Mouse (Mus musculus) MEL (cell line): ENCODE data around the gene Lrtm1. TPM values are rescaled to one million over a fixed set of nuclear protein-coding genes. Genes with fewer than 3 reads are reported as not detected.

Experiments used
- DNase-seq: peaks from one replicate; pipeline ENCODE4 v3.0.0; 2011; ENCODE audit warnings: low read depth, low spot score
- H3K27ac ChIP-seq: 2 replicates; pipeline ENCODE4 v1.5.1; 2012; ENCODE audit warnings: low read depth, mild to moderate bottlenecking, control low read depth, low read length, moderate library complexity; ENCODE audit not compliant: control insufficient read depth
- H3K27me3 ChIP-seq, 2 experiments: fragments of 150-350 bp in 1 of 2; sonication (generic) in 1 of 2; 2 replicates each; pipeline ENCODE4 v1.6.1; 2012; ENCODE audit warnings: low read length in 2 of 2, mild to moderate bottlenecking in 2 of 2, improper control_type of control experiment in 1 of 2, moderate library complexity in 1 of 2; ENCODE audit not compliant: insufficient read depth in 2 of 2, control insufficient read depth in 1 of 2
- H3K36me3 ChIP-seq, 2 experiments: 2 replicates each; pipeline ENCODE4 v1.6.1; 2012 to 2014; ENCODE audit warnings: low read length in 2 of 2, improper control_type of control experiment in 1 of 2, inconsistent platforms in 1 of 2, mild to moderate bottlenecking in 1 of 2; ENCODE audit not compliant: insufficient read depth in 2 of 2, control insufficient read depth in 1 of 2
- H3K4me1 ChIP-seq, 2 experiments: fragments of 150-350 bp in 1 of 2; sonication (generic) in 1 of 2; 2 replicates each; pipeline ENCODE4 v1.6.1; 2012; ENCODE audit warnings: low read length in 2 of 2, improper control_type of control experiment in 1 of 2, mild to moderate bottlenecking in 1 of 2; ENCODE audit not compliant: insufficient read depth in 2 of 2, control insufficient read depth in 1 of 2
- H3K4me3 ChIP-seq, 2 experiments: fragments of 150-350 bp in 1 of 2; sonication (generic) in 1 of 2; 2 replicates each; pipeline ENCODE4 v1.5.1; 2012; ENCODE audit warnings: low read depth in 2 of 2, low read length in 2 of 2, mild to moderate bottlenecking in 2 of 2, moderate library complexity in 2 of 2, control low read depth in 1 of 2, improper control_type of control experiment in 1 of 2; ENCODE audit not compliant: control insufficient read depth in 1 of 2, insufficient read depth in 1 of 2
- H3K79me2 ChIP-seq: 2 replicates; pipeline ENCODE4 v1.6.1; 2012; ENCODE audit warnings: mild to moderate bottlenecking, low read length, moderate library complexity; ENCODE audit not compliant: control insufficient read depth, poor library complexity, insufficient read depth
- H3K9ac ChIP-seq: 2 replicates; pipeline ENCODE4 v1.6.1; 2012; ENCODE audit warnings: low read depth, mild to moderate bottlenecking, control low read depth, low read length, moderate library complexity; ENCODE audit not compliant: control insufficient read depth, poor library complexity, severe bottlenecking
- H3K9me3 ChIP-seq: fragments of 150-350 bp; sonication (generic); replicated peaks from 2 replicates; pipeline ENCODE4 v1.6.1; 2012; ENCODE audit warnings: mild to moderate bottlenecking, low read length, improper control_type of control experiment, moderate library complexity; ENCODE audit not compliant: insufficient read depth
- E2F4 ChIP-seq: IDR thresholded peaks from 2 replicates; pipeline ENCODE4 v1.6.1; 2011; ENCODE audit warnings: low read depth, low read length, improper control_type of control experiment, borderline replicate concordance
- GATA1 ChIP-seq: IDR thresholded peaks from 2 replicates; pipeline ENCODE4 v1.6.1; 2011; ENCODE audit warnings: low read depth, low read length, improper control_type of control experiment
- HCFC1 ChIP-seq: IDR thresholded peaks from 2 replicates; pipeline ENCODE4 v1.6.1; 2012; ENCODE audit warnings: low read depth, mild to moderate bottlenecking, inconsistent platforms, low read length, improper control_type of control experiment, moderate library complexity
- KAT2A ChIP-seq: conservative IDR thresholded peaks from 2 replicates; pipeline ENCODE4 v1.6.1; 2012; ENCODE audit warnings: low read depth, low read length, improper control_type of control experiment, inconsistent platforms
- MAZ ChIP-seq: IDR thresholded peaks from 2 replicates; pipeline ENCODE4 v1.6.1; 2012; ENCODE audit warnings: low read depth, mild to moderate bottlenecking, inconsistent platforms, low read length, improper control_type of control experiment
- MEF2A ChIP-seq: IDR thresholded peaks from 2 replicates; pipeline ENCODE4 v1.6.1; 2014; ENCODE audit warnings: low read depth, mild to moderate bottlenecking, inconsistent platforms, low read length, improper control_type of control experiment; ENCODE audit not compliant: poor library complexity, insufficient replicate concordance, severe bottlenecking; ENCODE audit errors: extremely low read depth
- NELFE ChIP-seq: IDR thresholded peaks from 2 replicates; pipeline ENCODE4 v1.6.1; 2011; ENCODE audit warnings: low read depth, low read length, improper control_type of control experiment
- NRF1 ChIP-seq: IDR thresholded peaks from 2 replicates; pipeline ENCODE4 v1.6.1; 2014; ENCODE audit warnings: low read depth, mild to moderate bottlenecking, inconsistent platforms, low read length, improper control_type of control experiment, moderate library complexity; ENCODE audit not compliant: poor library complexity, insufficient read depth, severe bottlenecking
- RCOR1 ChIP-seq: IDR thresholded peaks from 2 replicates; pipeline ENCODE4 v1.6.1; 2012; ENCODE audit warnings: low read depth, mild to moderate bottlenecking, inconsistent platforms, low read length, improper control_type of control experiment
- SIN3A ChIP-seq: IDR thresholded peaks from 2 replicates; pipeline ENCODE4 v1.6.1; 2012; ENCODE audit warnings: low read length, improper control_type of control experiment, inconsistent platforms
- TAL1 ChIP-seq: IDR thresholded peaks from 2 replicates; pipeline ENCODE4 v1.6.1; 2012; ENCODE audit warnings: mild to moderate bottlenecking, inconsistent platforms, low read length, moderate library complexity, mixed read lengths
- TBP ChIP-seq: IDR thresholded peaks from 2 replicates; pipeline ENCODE4 v1.8.0; 2011; ENCODE audit warnings: low read depth, low read length, improper control_type of control experiment
- USF1 ChIP-seq: IDR thresholded peaks from 2 replicates; pipeline ENCODE4 v1.6.1; 2014; ENCODE audit warnings: low read depth, mild to moderate bottlenecking, inconsistent platforms, low read length, improper control_type of control experiment, moderate library complexity
- USF2 ChIP-seq, 2 experiments: IDR thresholded peaks; 2 replicates each; pipeline ENCODE4 v1.6.1; 2011 to 2012; ENCODE audit warnings: improper control_type of control experiment in 2 of 2, low read length in 2 of 2, borderline replicate concordance in 1 of 2, inconsistent platforms in 1 of 2, low read depth in 1 of 2, mild to moderate bottlenecking in 1 of 2; ENCODE audit not compliant: insufficient read depth in 1 of 2
- polyA plus RNA-seq, 2 experiments: library from polyadenylated mRNA; stranded (reverse) in 1 of 2; unstranded in 1 of 2; fragments of >175 nt in 1 of 2; fragments of >200 nt in 1 of 2; gene quantifications; 2 replicates each; pipeline versions ENCODE4 v1.2.1 to v1.2.4; 2012; ENCODE audit warnings: low replicate concordance in 2 of 2, low read depth in 1 of 2; ENCODE audit not compliant: insufficient read length in 2 of 2, insufficient read depth in 1 of 2, missing spikeins in 1 of 2
- total RNA-seq: library from RNA; depleted of rRNA; stranded (reverse); fragments of 300-350 nt; gene quantifications from 2 replicates; pipeline ENCODE4 v1.2.3, GENCODE M21; 2012; rRNA removed

Lrtm1 gene
- total RNA-seq (not detected in 2 replicates), polyA plus RNA-seq (not detected)

- Histone ChIP-seq H3K36me3 (no peaks in the 10 kb centered on the region), H3K79me2 (no peaks in the 10 kb centered on the region)
- no peak for TF ChIP-seq HCFC1
- no peak for TF ChIP-seq MAZ
- TF ChIP-seq SIN3A, result no peak
- no peak for TF ChIP-seq TBP
- TF ChIP-seq KAT2A, result no peak
- no peak for TF ChIP-seq TAL1
- TF ChIP-seq MEF2A, result no peak
- TF ChIP-seq NELFE, result no peak
- TF ChIP-seq NRF1, result no peak
- no peak for TF ChIP-seq GATA1
Observed at GRCm38 (mm10) chr14:29017883-29018282, at the start of gene Lrtm1. TSS of gene Lrtm1 (plus strand) at chr14:29018208.

GRCm38 (mm10) chr14:28969247-28969646, 48.8 kb upstream of the Lrtm1 start:
- no peak overlapping the region for H3K9ac ChIP-seq
- no peak for DNase-seq
- H3K9me3 ChIP-seq, result no peaks in the 10 kb centered on the region
- no peaks in the 10 kb centered on the region for H3K79me2 ChIP-seq
- H3K27ac ChIP-seq, result no peak overlapping the region
- no peak overlapping the region for H3K4me3 ChIP-seq
- no peaks in the 10 kb centered on the region for H3K4me1 ChIP-seq
- H3K27me3 ChIP-seq, result no peaks in the 10 kb centered on the region
- TF ChIP-seq GATA1 (no peak), E2F4 (no peak), RCOR1 (no peak)
- H3K36me3 ChIP-seq, result no peaks in the 10 kb centered on the region

More at GRCm38 (mm10) chr14:29017883-29018282, at the start of gene Lrtm1:
- Histone ChIP-seq H3K4me1 (no peaks in the 10 kb centered on the region), H3K27me3 (no peaks in the 10 kb centered on the region), H3K27ac (no peak within 1 kb of the TSS), H3K9ac (no peak within 1 kb of the TSS), H3K4me3 (no peak within 1 kb of the TSS), H3K9me3 (no peaks in the 10 kb centered on the region; the same call in 1 of the 2 replicates)
- DNase-seq, result no peak

GRCm38 (mm10) chr14:28972620-28973019, 45.4 kb upstream of the Lrtm1 start:
- Histone ChIP-seq H3K27ac (no peak overlapping the region), H3K9ac (no peak overlapping the region), H3K4me1 (no peaks in the 10 kb centered on the region), H3K27me3 (no peaks in the 10 kb centered on the region), H3K79me2 (no peaks in the 10 kb centered on the region), H3K9me3 (no peaks in the 10 kb centered on the region), H3K4me3 (no peak overlapping the region), H3K36me3 (no peaks in the 10 kb centered on the region)
- DNase-seq, result no peak
- TF ChIP-seq USF2 (IDR thresholded peaks at IDR 0.05; ENCODE audit: borderline replicate concordance in 1 of 2, insufficient read depth in 1 of 2, low read depth in 1 of 2, low read length in 2 of 2), result no peak
- no peak for TF ChIP-seq NELFE
- no peak for TF ChIP-seq USF1
